Mouse (Mus musculus) thymus, adult 2 months (tissue): ENCODE data around the gene Wdr24.

Experiments used
- CTCF ChIP-seq: fragments of 200-500 bp; IDR thresholded peaks from 2 replicates; pipeline ENCODE4 v1.5.1; 2012; ENCODE audit warnings: mild to moderate bottlenecking, control low read depth, low read length, moderate library complexity, borderline replicate concordance; ENCODE audit not compliant: control insufficient read depth, poor library complexity, insufficient read depth; ENCODE audit errors: extremely low read depth
- POLR2A ChIP-seq: fragments of 200-500 bp; IDR thresholded peaks from 2 replicates; pipeline ENCODE4 v1.6.1; 2012; ENCODE audit warnings: mild to moderate bottlenecking, low read length, control low read depth, moderate library complexity; ENCODE audit not compliant: control insufficient read depth, poor library complexity, insufficient read depth; ENCODE audit errors: extremely low read depth

DNA sequence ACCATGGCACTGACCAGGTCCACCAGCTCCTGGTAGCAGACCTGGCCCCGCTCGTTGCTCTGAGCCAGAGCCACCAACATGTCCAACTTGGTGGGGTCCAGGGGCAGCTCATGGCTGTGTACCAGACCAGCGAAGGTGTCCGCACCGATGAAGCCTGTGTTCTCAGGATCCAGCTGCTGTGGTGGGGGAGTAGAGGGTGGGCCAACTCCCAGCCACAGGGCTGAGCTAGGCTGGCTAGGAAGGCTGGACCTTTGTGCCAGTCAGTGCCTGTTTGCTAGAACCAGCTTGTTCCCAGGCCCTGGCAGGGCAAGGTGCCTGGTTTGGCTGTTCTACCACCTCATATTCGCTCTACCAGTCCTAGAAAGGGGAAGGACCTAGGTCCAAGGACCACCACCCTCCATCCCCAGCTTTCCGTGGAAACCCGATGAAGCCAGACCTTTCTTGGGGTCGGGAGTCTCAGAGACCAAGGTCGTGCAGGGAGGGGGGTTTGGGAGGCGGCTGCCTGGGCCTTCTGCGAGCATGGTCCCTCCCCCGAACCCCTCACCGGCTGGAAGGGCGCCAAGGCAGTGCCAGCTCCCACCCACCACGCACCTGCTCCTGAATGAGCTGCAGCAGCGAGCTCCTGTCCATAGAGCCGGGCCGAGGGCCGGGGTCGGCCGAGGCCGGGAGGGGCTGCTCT is 13.1 kb downstream of the Wdr24 start:
- no peak for TF ChIP-seq POLR2A
- TF ChIP-seq CTCF: no peak
